Comparison of ENCODE assay signal across 8 mouse cellular contexts in the genomic region with DNA sequence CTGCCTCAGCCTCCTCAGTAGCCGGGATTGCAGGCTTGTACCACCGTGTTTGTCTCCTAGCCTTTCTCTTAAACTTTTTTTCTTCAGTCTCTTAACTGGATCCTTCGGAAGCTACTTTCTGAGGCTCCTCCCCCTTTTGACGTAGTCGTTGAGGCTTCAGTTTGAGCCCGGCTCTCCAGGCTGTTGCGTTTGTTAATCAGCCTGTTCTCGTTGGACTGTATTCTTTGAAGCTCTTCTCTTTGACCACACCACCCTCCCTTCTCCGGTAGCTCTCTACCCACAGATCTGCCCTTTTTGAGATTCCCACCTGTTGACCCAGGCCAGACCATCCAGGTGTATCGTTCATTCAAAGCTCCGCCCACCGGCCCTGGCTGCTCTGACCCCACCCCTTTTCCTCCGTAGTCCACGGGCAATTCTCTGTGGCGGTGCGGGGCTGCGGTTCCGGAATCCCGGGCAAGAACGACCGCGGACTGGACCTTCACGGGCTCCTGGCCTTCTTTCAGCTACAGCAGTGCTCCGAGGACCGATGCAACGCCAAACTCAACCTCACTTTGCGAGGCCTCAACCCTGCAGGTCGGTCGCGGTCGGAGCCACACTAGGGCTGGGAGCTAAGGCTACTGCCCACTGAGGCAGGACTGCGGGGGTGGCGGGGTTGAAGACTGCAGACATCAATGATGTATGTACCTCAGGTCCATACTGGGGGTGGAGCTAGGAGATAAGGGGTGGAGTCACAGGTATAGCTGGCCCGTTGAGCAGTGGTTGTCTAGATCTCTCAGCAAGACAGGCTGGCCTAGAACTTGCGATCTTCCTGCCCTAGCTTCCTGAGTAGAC. TPM values are rescaled to one million over a fixed set of nuclear protein-coding genes. Genes with fewer than 3 reads are reported as not detected.
DNase-seq lines count a peak whose midpoint lies in the region; ATAC-seq and TF ChIP-seq lines count a peak whose summit lies in the region.

No protein-coding gene starts in this region.

- H3K36me3 ChIP-seq in hindbrain, embryonic 15.5 days: no peaks in the 10 kb centered on the region
- no peaks in the 10 kb centered on the region for H3K36me3 ChIP-seq in liver, embryonic 16.5 days (ENCODE audit: control insufficient read depth, insufficient read depth)

- no peak for DNase-seq in layer of hippocampus, adult 2 months (ENCODE audit: low spot score in 2 of 2)
- DNase-seq in layer of hippocampus, postnatal 25 days (ENCODE audit: extremely low spot score in 1 of 2, low spot score in 1 of 2): no peak
- peak; percentile 56 for DNase-seq in retina, embryonic 14.5 days (ENCODE audit: low spot score)
- no peak for DNase-seq in gastrocnemius, adult 8-10 months (ENCODE audit: low spot score in 2 of 2)
- no peak for DNase-seq in spleen, postnatal 14 days (ENCODE audit: low spot score in 2 of 2)

- H3K4me3 ChIP-seq in layer of hippocampus, adult 2 months: peak overlapping the region; percentile 44
- H3K4me3 ChIP-seq in brown adipose tissue, adult 24 weeks (ENCODE audit: insufficient read depth, low read depth, low read length): peak overlapping the region; percentile 48
- peak overlapping the region; percentile 39 for H3K4me3 ChIP-seq in hindbrain, embryonic 15.5 days
- peak overlapping the region; percentile 51 for H3K4me3 ChIP-seq in liver, embryonic 16.5 days (ENCODE audit: low read depth, low read length)

- H3K9me3 ChIP-seq in hindbrain, embryonic 15.5 days: no peaks in the 10 kb centered on the region
- H3K9me3 ChIP-seq in liver, embryonic 16.5 days (replicated peaks; ENCODE audit: control insufficient read depth, low read length): no peaks in the 10 kb centered on the region

- no peak overlapping the region for H3K9ac ChIP-seq in hindbrain, embryonic 15.5 days
- H3K9ac ChIP-seq in liver, embryonic 16.5 days (ENCODE audit: low read depth, low read length): no peak overlapping the region

- TF ChIP-seq CTCF in layer of hippocampus, adult 2 months (conservative IDR thresholded peaks at IDR 0.05): no peak

- peak overlapping the region; percentile 87 for H3K4me2 ChIP-seq in hindbrain, embryonic 15.5 days
- H3K4me2 ChIP-seq in liver, embryonic 16.5 days (ENCODE audit: low read depth, low read length): peak overlapping the region; percentile 72

- 0 out of 2 replicates have a peak, but pooled peaks cover 2% of the 10 kb centered on the region for H3K4me1 ChIP-seq in brown adipose tissue, adult 24 weeks (ENCODE audit: control insufficient read depth, insufficient read depth, insufficient read length, low read length)
- peaks cover 18% of the 10 kb centered on the region for H3K4me1 ChIP-seq in hindbrain, embryonic 15.5 days (replicated peaks)
- peaks cover 4% of the 10 kb centered on the region for H3K4me1 ChIP-seq in liver, embryonic 16.5 days (ENCODE audit: control insufficient read depth, low read depth, low read length)

- ATAC-seq in hindbrain, embryonic 15.5 days (ENCODE audit: low FRiP score, low read depth): peak; percentile 64
- no peak for ATAC-seq in liver, embryonic 16.5 days (ENCODE audit: low read depth)

- WGBS in hindbrain, embryonic 15.5 days: 3% methylated on average over 35 of the region's 35 CpGs
- 4% methylated on average over 35 of the region's 35 CpGs for WGBS in liver, embryonic 16.5 days (ENCODE audit: insufficient replicate concordance)

- H3K27me3 ChIP-seq in hindbrain, embryonic 15.5 days: peaks cover 52% of the 10 kb centered on the region
- peaks cover 41% of the 10 kb centered on the region for H3K27me3 ChIP-seq in liver, embryonic 16.5 days (ENCODE audit: control insufficient read depth, insufficient read depth, low read depth, low read length)

- H3K27ac ChIP-seq in layer of hippocampus, adult 2 months: no peak overlapping the region
- H3K27ac ChIP-seq in brown adipose tissue, adult 24 weeks (replicated peaks; ENCODE audit: low read depth, low read length): no peak overlapping the region
- H3K27ac ChIP-seq in hindbrain, embryonic 15.5 days (replicated peaks): no peak overlapping the region
- H3K27ac ChIP-seq in liver, embryonic 16.5 days (ENCODE audit: low read length): no peak overlapping the region

RNA-seq across cellular contexts. Expression of gene Lypd3, which starts 1.9 kb away (rescaled TPM):
- under 1 TPM; 0.51 to 0.56 TPM for total RNA-seq in layer of hippocampus, adult 2 months (2021)
- 1 to 10 TPM; 1.4 to 1.6 TPM for total RNA-seq in layer of hippocampus, postnatal 25 days (2021)
- polyA plus RNA-seq in brown adipose tissue, adult 24 weeks (2012; ENCODE audit: insufficient read depth, insufficient read length, missing spikeins): not detected in 2 replicates
- 0.41 and 0.73 TPM in 2 replicates for polyA plus RNA-seq in hindbrain, embryonic 15.5 days (2015; fragmentation: Nextera tagmentation; extraction: Ambion mirVana)
- 0.05 TPM in 1 of 2 replicates, not detected in the other for polyA plus RNA-seq in liver, embryonic 16.5 days (2015; fragmentation: Nextera tagmentation; extraction: Ambion mirVana)
- not detected for total RNA-seq in gastrocnemius, adult 8-10 months (2022)

RNA-seq across cellular contexts. Expression of gene Phldb3, which starts 27.7 kb away (rescaled TPM):
- total RNA-seq in layer of hippocampus, adult 2 months (2021): under 1 TPM in 1 of 2 experiments, not detected in 1; 0.22 TPM
- total RNA-seq in layer of hippocampus, postnatal 25 days (2021): under 1 TPM; 0.19 to 0.20 TPM
- 0.75 TPM in 1 of 2 replicates, not detected in the other for polyA plus RNA-seq in brown adipose tissue, adult 24 weeks (2012; ENCODE audit: insufficient read depth, insufficient read length, missing spikeins)
- not detected in 2 replicates for polyA plus RNA-seq in hindbrain, embryonic 15.5 days (2015; fragmentation: Nextera tagmentation; extraction: Ambion mirVana)
- 0.08 and 0.18 TPM in 2 replicates for polyA plus RNA-seq in liver, embryonic 16.5 days (2015; fragmentation: Nextera tagmentation; extraction: Ambion mirVana)
- under 1 TPM; 0.27 to 0.75 (median 0.61) TPM for total RNA-seq in gastrocnemius, adult 8-10 months (2022)

RNA-seq across cellular contexts. Expression of gene Tex101, which starts 38.2 kb away (rescaled TPM):
- not detected for total RNA-seq in layer of hippocampus, adult 2 months (2021)
- total RNA-seq in layer of hippocampus, postnatal 25 days (2021): not detected
- polyA plus RNA-seq in brown adipose tissue, adult 24 weeks (2012; ENCODE audit: insufficient read depth, insufficient read length, missing spikeins): not detected in 2 replicates
- not detected in 2 replicates for polyA plus RNA-seq in hindbrain, embryonic 15.5 days (2015; fragmentation: Nextera tagmentation; extraction: Ambion mirVana)
- not detected in 2 replicates for polyA plus RNA-seq in liver, embryonic 16.5 days (2015; fragmentation: Nextera tagmentation; extraction: Ambion mirVana)
- total RNA-seq in gastrocnemius, adult 8-10 months (2022): not detected

RNA-seq across cellular contexts. Expression of gene Zfp575, which starts 50.8 kb away (rescaled TPM):
- 1 to 10 TPM; 5.2 to 6.7 TPM for total RNA-seq in layer of hippocampus, adult 2 months (2021)
- total RNA-seq in layer of hippocampus, postnatal 25 days (2021): 1 to 10 TPM; 5.6 to 6.2 TPM
- polyA plus RNA-seq in brown adipose tissue, adult 24 weeks (2012; ENCODE audit: insufficient read depth, insufficient read length, missing spikeins): not detected in 2 replicates
- 14.8 and 19.7 TPM in 2 replicates for polyA plus RNA-seq in hindbrain, embryonic 15.5 days (2015; fragmentation: Nextera tagmentation; extraction: Ambion mirVana)
- polyA plus RNA-seq in liver, embryonic 16.5 days (2015; fragmentation: Nextera tagmentation; extraction: Ambion mirVana): 0.25 and 0.30 TPM in 2 replicates
- total RNA-seq in gastrocnemius, adult 8-10 months (2022): under 1 TPM in 1 of 4 experiments, not detected in 3; 0.10 TPM

RNA-seq across cellular contexts. Expression of gene Ethe1, which starts 50.9 kb away (rescaled TPM):
- total RNA-seq in layer of hippocampus, adult 2 months (2021): 10 to 100 TPM; 10.1 to 11.0 TPM
- 10 to 100 TPM in 1 of 2 experiments, 1 to 10 TPM in 1; 9.0 to 11.5 TPM for total RNA-seq in layer of hippocampus, postnatal 25 days (2021)
- polyA plus RNA-seq in brown adipose tissue, adult 24 weeks (2012; ENCODE audit: insufficient read depth, insufficient read length, missing spikeins): 17.2 and 20.4 TPM in 2 replicates
- polyA plus RNA-seq in hindbrain, embryonic 15.5 days (2015; fragmentation: Nextera tagmentation; extraction: Ambion mirVana): 27.4 and 27.5 TPM in 2 replicates
- 26.4 and 26.5 TPM in 2 replicates for polyA plus RNA-seq in liver, embryonic 16.5 days (2015; fragmentation: Nextera tagmentation; extraction: Ambion mirVana)
- 10 to 100 TPM; 23.1 to 30.0 (median 24.6) TPM for total RNA-seq in gastrocnemius, adult 8-10 months (2022)
